Mouse (Mus musculus) erythroblast, adult 5-6 weeks (primary cell): ENCODE results near the gene Son. TPM values are rescaled to one million over a fixed set of nuclear protein-coding genes. Genes with fewer than 3 reads are reported as not detected.

Experiments used
- ATAC-seq: replicated peaks from 2 replicates; pipeline ENCODE4 v1.8.0; 2016; ENCODE audit warnings: moderate number of reproducible peaks, mild to moderate bottlenecking, moderate TSS enrichment, inconsistent platforms; ENCODE audit not compliant: poor library complexity, low FRiP score, severe bottlenecking
- total RNA-seq, 2 experiments: library from RNA; stranded (forward) in 1 of 2; stranded (reverse) in 1 of 2; fragments of 150-400 nt in 1 of 2; fragments of 200-764, 138-1000 nt in 1 of 2; gene quantifications; 2 replicates each; pipeline versions ENCODE4 v1.2.3 to v1.2.4; 2015 to 2017; ENCODE audit warnings: low replicate concordance in 2 of 2

Gene Son
- 240 and 267 TPM in 2 replicates for total RNA-seq (2015; ENCODE audit: low replicate concordance)
- total RNA-seq (2017; ENCODE audit: low replicate concordance), result 214 and 284 TPM in 2 replicates

DNA sequence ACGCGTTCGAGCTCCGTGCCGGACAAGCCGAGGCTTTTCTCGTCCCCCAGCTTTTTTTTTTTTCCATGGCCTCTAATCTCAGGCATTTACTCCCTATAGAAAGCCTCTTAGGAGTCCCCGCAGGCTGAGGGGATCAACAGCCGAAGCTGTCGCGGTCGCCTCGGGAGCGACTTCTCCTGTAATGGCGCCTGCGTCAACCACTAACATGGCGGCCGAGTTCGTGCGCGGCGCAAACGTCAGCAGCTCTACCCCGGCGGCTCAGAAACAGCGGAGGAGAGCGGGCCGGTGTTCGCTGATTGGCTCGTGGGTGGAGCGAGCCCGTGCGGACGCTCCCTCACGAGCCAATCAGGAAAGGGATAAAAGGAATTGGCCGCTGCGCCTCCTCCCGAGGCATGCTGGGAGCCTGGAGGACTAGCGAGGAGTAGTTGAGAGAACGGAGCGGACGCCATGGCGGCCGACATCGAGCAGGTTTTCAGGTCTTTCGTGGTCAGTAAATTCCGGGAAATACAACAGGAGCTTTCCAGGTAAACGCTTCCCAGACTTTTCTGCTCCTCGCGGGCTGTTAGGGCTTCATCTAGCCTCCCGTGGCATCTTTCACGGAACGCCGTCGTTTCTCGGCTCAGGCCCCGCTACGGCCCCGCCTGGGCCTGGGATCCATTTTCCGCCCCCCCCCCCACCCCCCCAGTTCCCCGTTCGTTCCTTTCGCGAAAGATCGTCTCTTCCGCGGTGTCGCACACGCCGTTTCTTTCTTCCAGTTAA lies at the start of gene Son:
Son (plus strand) TSS at position 46 of the 759 bp plus-strand sequence.
- peak; percentile 90 for ATAC-seq

DNA sequence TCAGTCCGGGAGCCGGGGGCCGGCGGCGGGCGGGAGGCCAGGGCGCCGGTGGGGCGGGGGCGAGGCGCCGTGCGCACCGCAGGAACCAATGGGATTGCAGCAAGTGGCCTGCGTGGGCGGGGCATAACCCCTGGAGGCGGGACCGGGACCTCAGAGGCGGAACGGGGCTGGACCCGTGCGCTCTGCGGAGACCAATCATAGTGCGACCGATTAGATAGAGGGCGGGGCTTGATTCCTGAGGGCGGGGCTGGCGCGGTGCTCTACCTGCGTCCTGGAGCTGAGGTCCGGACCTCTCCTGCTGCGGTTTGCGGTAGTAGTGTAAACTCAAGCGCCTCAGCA lies 49.7 kb upstream of the Son start, which contains the start of gene Tmem50b:
Tmem50b (minus strand) TSS at position 129 of the 339 bp plus-strand sequence.
- ATAC-seq, result peak; percentile 97

DNA sequence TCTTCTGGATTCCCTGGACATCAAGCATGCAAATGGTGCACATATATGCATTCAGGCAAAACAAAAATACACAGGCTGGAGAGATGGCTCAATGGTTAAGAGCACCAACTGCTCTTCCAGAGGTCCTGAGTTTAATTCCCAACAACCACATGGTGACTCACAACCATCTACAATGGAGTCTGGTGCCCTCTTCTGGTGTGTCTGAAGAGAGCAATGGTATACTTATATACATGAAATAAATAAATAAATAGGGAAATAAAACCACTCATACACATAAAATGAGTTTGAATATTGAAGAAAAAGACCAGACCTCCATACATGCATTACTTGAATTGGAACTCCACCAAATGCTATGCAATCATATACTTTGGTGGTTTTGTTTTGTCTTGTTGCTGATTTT lies 48.1 kb upstream of the Son start:
- ATAC-seq, result no peak

DNA sequence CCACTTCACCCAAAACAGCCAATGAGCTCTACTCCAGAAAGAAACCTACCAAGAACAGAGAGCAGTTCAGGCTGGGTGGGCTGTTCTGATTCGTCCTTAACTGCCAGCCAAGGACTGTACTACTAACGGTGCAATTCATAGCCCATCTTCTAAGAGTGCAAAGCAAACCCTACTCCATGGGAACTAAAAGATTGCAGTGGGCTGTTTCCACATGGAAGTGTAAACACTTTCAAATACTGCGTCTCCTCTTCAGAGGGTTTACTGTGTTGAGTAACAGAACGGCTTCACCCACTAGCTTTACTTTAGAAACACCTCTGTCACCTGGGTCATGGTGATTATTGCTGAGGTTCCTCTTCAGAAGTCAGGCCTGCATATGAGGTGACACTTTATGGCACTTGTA lies 46.2 kb upstream of the Son start:
- ATAC-seq, result no peak

DNA sequence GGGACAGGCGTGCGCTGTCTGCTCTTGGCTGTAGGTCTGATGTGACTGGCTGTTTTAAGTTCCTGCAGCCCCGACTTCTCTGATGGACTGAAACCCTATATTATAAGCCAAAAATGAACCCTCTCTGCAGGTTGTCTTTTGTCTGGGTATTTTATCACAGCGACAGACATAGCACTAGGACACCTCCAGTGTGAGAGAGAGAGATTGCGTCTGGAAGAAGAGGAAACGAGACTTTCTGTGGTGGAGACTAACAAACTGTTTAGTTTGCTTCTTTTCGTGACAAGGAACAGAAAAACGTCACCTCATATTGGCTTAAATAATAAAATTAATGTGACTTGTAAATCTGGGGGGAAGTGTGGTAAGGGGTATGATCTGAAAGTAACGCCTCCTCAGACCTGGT lies 45.6 kb upstream of the Son start:
- no peak for ATAC-seq

DNA sequence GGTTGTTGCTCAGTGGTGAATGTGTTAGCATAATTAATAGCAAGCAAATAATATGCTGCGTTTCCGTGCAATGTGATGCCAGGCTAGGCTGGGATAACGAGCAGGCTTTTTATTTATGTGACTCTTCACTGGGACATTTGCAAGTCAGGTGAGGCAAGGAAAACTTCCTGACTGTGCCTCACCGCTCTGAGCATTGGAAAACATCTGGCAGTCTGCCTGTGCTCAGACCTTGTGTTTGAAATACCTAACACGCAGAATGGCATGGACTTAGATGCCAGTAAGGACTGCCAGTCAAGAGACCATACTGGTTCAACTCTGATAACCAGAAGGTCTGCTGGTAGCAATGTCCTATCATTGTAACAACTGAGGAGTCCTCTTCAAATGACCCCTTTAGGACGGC lies 42.1 kb upstream of the Son start:
- no peak for ATAC-seq

GRCm38 (mm10) chr16:91606958-91607357 lies 40.3 kb upstream of the Son start:
- no peak for ATAC-seq

DNA sequence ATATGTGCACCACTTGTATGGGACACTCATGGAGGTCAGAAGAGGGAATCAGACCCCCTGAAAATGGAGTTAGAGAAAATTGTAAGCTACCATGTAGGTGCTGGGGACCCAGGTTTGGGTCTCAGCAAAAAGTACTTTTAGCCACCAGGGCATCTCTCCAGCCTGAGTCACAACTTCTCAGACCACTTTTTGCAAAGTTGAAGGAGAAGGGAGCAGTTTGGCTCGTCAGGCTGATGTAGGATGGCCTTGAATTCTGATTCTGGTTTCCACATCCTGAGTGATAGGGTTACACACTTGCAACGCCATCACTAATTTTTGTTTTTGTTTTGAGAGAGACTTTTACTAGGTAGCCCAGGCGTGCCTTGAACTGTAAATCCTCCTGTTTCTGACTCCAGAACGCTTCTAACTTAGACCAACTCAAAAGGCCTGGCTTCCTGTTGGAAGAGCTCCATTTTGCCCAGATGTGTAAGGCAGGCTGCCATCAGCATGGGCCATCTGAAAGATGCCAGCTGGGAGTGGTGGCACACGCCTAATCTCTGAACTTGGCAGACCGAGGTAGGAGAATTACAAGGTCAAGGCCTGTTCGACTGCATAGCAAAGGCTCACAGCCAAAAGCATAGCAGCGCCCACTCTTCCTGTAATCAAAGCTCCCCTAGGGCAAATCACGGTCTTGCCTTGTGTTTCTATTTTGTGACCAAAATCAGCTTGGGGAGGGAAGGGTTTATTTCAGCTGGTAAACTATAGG lies 37.6 kb upstream of the Son start:
- ATAC-seq, result no peak

- no peak for ATAC-seq
Measured at GRCm38 (mm10) chr16:91611248-91611647, 36.1 kb upstream of the Son start.

GRCm38 (mm10) chr16:91612525-91612924 lies 34.8 kb upstream of the Son start:
- ATAC-seq, result no peak

- ATAC-seq, result no peak
Measured at GRCm38 (mm10) chr16:91614552-91614951, 32.8 kb upstream of the Son start.

GRCm38 (mm10) chr16:91618511-91619501 lies 28.5 kb upstream of the Son start, which contains the start of gene Dnajc28:
Gene Dnajc28, minus strand, starts transcription at chr16:91619026.
- peak; percentile 96 for ATAC-seq

- ATAC-seq, result no peak
Measured at GRCm38 (mm10) chr16:91620185-91620584, 27.1 kb upstream of the Son start.

GRCm38 (mm10) chr16:91620991-91621390 lies 26.3 kb upstream of the Son start:
- no peak for ATAC-seq

DNA sequence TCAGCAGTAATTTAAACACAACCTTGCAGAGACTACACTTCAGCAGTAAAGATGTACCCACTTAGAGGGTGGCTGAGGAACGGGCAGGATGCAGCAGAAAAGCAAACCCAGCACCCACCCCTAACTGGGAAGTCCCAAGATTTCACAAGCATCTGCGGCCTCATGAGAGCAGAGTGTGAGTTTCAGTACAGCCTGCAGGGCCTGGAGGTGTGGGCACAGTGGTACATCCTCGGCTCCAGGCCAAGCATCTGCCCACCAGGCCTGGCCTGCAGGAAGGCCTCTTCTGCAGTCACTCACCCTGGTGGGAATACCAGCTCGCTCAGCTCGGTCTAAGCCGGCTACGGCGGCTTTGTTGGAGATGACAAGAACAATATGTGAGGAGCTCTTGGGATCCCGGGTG lies 24.2 kb upstream of the Son start:
- no peak for ATAC-seq

DNA sequence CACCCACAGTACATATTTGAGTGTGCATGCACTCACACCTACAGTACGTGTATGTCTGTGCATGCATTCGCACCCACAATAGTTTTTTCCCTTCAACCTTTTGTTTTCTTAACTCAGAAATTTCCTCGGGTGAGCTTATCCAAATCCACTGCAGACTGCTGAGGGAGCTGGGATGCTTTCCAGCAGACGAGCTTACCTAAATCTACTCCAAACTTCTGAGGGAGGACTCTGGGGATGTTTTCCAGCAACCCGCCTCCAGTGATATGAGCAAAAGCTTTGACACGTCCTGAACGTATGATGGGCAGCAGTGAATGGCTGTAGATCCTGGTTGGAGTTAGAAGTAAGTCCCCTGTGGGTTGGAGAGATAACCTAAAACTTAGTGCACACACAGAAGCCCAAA lies 19.5 kb upstream of the Son start:
- no peak for ATAC-seq

DNA sequence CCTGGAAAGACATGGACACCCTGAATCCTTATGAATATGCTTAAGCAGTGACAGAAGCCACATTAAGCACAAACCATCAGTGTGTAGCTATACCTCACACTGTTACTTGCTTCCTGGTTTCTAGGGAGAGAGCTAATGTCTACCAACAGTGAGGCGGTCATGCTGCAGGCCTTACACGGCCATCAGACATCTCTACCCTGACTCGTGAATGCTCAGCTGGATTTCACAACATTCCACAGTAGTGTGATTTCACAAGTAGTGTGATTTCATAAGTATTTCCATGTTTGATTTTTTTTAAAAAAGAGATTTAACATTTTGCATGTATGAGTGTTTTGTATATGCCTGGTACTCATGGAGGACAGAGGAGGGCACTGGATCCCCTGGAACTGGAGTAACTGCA lies 18.6 kb upstream of the Son start:
- no peak for ATAC-seq

GRCm38 (mm10) chr16:91629749-91630148 lies 17.6 kb upstream of the Son start:
- no peak for ATAC-seq

GRCm38 (mm10) chr16:91630584-91630983 lies 16.7 kb upstream of the Son start:
- no peak for ATAC-seq

DNA sequence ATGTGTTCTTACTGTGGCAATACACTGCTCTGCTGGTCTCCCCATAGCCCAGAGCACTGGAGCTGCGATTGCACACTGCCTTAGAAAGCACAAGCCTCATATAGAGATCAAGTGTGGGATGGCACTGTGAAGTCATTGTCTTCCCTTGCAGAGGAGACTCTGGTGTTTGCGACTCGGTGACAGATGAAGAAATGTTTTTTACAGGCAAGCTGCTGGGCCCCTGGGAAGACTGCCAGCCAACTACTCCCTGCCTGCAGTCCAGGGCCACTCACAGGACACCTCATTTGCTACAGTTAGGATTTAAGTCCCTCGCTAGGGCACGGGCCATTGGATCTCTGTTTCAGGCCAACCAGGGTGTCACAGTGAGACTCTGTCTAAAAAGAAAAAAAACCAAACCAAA lies 14.9 kb upstream of the Son start:
- no peak for ATAC-seq
